Mouse (Mus musculus) limb, embryonic 11.5 days (tissue): ENCODE measurements around the gene Ank3. TPM values are rescaled to one million over a fixed set of nuclear protein-coding genes. Genes with fewer than 3 reads are reported as not detected.

Source experiments
- ATAC-seq: fragments of 200-750 bp; cut with Nextera tagmentation; 2 replicates; pipeline ENCODE4 v1.8.0; 2017; ENCODE audit warnings: low read depth; ENCODE audit not compliant: insufficient number of reproducible peaks, low FRiP score, low TSS enrichment
- DNase-seq: peaks from one replicate; pipeline ENCODE4 v3.0.0-alpha.2; 2015; ENCODE audit warnings: low spot score
- H3K27ac ChIP-seq: fragments of 300-500 bp; sonication (generic); replicated peaks from 2 replicates; pipeline ENCODE4 v1.5.1; 2014; ENCODE audit warnings: low read depth, mild to moderate bottlenecking, low read length
- H3K27me3 ChIP-seq: fragments of 300-500 bp; sonication (generic); 2 replicates; pipeline ENCODE4 v1.6.1; 2014; ENCODE audit warnings: mild to moderate bottlenecking, low read length, mixed read lengths; ENCODE audit not compliant: control insufficient read depth, insufficient read depth
- H3K36me3 ChIP-seq: fragments of 300-500 bp; sonication (generic); 2 replicates; pipeline ENCODE4 v1.6.1; 2014; ENCODE audit warnings: mild to moderate bottlenecking, low read length, moderate library complexity, mixed read lengths; ENCODE audit not compliant: control insufficient read depth, insufficient read depth
- H3K4me1 ChIP-seq: fragments of 300-500 bp; sonication (generic); 2 replicates; pipeline ENCODE4 v1.6.1; 2014; ENCODE audit warnings: low read length, mixed read lengths; ENCODE audit not compliant: control insufficient read depth, insufficient read depth
- H3K4me2 ChIP-seq: fragments of 300-500 bp; sonication (generic); 2 replicates; pipeline ENCODE4 v1.6.1; 2014; ENCODE audit warnings: low read depth, mild to moderate bottlenecking, moderate library complexity; ENCODE audit not compliant: severe bottlenecking
- H3K4me3 ChIP-seq: fragments of 300-500 bp; sonication (generic); 2 replicates; pipeline ENCODE4 v1.5.1; 2014; ENCODE audit warnings: low read depth, low read length
- H3K9ac ChIP-seq: fragments of 300-500 bp; sonication (generic); 2 replicates; pipeline ENCODE4 v1.6.1; 2014; ENCODE audit warnings: mild to moderate bottlenecking, low read length
- H3K9me3 ChIP-seq: fragments of 300-500 bp; sonication (generic); 2 replicates; pipeline ENCODE4 v1.6.1; 2016; ENCODE audit warnings: low read length; ENCODE audit not compliant: control insufficient read depth
- WGBS: fragments of 180-500 bp; shearing (Covaris S2); extraction: QIAGEN DNeasy Blood & Tissue Kit; methylation state at CpG from one replicate; pipeline ENCODE4 v1.1.7; 2014; 5-methylcytosine and 5-hydroxymethylcytosine counted together
- polyA plus RNA-seq: library from polyadenylated mRNA; unstranded; fragments of >200 nt; fragmentation: Nextera tagmentation; extraction: Ambion mirVana; gene quantifications from 2 replicates; pipeline ENCODE4 v1.2.1, GENCODE M21; 2014

Gene Ank3
- polyA plus RNA-seq, 1 experiment from 2014 or later, result 22.3 TPM

DNA sequence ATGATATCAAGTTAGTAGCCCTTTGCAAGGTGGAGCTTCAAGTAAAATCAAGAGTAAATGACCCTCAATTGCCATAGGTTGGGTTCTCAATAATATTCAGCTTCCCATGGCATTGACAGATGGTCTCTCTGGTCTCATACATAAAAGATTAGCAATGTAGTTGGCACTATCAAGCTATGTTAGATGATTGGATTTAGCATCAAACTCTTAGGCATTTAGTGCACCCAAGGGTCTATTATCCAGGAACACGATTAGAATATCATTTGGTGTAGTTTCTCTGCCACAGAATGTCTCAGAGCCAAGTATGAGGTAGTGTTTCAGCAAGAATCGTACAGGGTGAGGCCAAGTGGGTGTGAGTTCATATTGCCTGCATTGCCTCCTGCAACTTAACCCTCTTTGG, 68.6 kb downstream of the Ank3 start:
- no peak overlapping the region for H3K4me3 ChIP-seq
- H3K4me1 ChIP-seq, result no peaks in the 10 kb centered on the region
- H3K4me2 ChIP-seq, result no peak overlapping the region
- H3K9ac ChIP-seq, result no peak overlapping the region
- no peak for DNase-seq
- no peaks in the 10 kb centered on the region for H3K9me3 ChIP-seq
- no peaks in the 10 kb centered on the region for H3K36me3 ChIP-seq
- ATAC-seq, result no peak
- 82% methylated on average over 2 of the region's 2 CpGs for WGBS
- no peaks in the 10 kb centered on the region for H3K27me3 ChIP-seq
- H3K27ac ChIP-seq, result no peak overlapping the region

DNA sequence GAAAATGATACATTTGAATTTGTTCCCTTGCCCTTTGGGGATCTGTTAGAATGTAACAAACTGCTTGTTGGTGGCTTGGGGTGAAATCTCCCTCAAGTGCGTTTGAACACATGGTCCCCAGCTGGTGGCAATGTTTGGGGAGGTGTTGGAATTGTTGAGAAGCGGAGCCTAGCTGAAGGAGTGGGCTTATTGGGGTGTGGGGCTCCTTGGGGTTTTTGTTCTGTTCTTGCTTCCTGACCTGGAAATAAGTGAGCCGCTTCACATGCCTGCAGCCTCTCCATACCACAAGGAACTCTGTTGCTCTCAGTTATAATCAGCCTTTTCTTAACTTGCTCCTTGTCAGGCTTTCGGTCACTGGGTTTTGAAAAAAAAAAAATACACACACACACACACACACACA, 73.3 kb downstream of the Ank3 start:
- Histone ChIP-seq H3K9ac (no peak overlapping the region), H3K27me3 (no peaks in the 10 kb centered on the region), H3K4me1 (no peaks in the 10 kb centered on the region), H3K4me2 (no peak overlapping the region), H3K9me3 (no peaks in the 10 kb centered on the region), H3K4me3 (no peak overlapping the region), H3K36me3 (no peaks in the 10 kb centered on the region), H3K27ac (no peak overlapping the region)
- 73% methylated on average over 4 of the region's 4 CpGs for WGBS
- no peak for DNase-seq
- ATAC-seq, result no peak

DNA sequence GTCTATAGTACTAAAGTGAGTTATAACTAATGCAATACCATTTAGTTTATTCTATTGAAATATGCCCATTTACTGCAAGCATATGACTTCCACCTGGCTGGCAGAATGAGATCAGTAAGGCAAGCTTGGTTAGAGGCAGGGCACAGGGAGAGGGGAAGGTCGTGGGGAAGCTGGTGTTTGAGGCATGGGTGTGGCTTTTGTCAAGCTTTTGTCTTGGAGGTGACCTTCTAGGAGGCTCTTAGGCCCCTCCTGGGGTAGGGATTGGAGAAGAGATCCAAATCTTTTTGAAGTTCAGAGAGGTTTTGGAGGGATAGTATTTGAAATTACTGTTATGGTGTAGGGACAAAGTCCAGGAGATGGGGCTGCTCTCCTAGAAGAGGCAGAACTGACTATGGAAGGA, 78.3 kb downstream of the Ank3 start:
- Histone ChIP-seq H3K4me3 (no peak overlapping the region), H3K27ac (no peak overlapping the region), H3K9ac (no peak overlapping the region), H3K36me3 (no peaks in the 10 kb centered on the region), H3K27me3 (no peaks in the 10 kb centered on the region), H3K4me2 (no peak overlapping the region), H3K4me1 (no peaks in the 10 kb centered on the region), H3K9me3 (no peaks in the 10 kb centered on the region)
- ATAC-seq (no peak), DNase-seq (no peak)
- WGBS, result 17% methylated on average over 1 of the region's 1 CpGs

DNA sequence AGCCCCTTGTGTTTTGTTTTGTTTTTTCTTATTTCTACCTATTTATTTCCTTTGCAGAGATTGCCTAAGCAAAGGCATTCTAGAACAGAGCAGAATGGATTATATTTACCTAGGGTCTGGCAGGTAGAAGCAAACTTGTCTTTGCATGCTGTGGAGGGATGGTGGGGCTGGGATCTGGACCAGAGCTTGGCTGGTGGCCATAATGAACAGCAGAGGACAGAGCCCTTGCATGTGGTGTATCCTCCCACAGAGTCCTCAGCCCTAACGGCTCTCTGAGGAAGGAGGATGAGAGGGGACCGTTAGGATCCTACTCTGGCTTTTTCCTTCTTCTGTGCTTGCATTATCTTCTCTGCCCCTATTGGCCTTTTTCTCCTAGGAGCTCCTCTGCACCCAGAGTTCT, 79.1 kb downstream of the Ank3 start:
- 54% methylated on average over 2 of the region's 2 CpGs for WGBS
- no peak overlapping the region for H3K4me2 ChIP-seq
- H3K36me3 ChIP-seq, result no peaks in the 10 kb centered on the region
- DNase-seq (no peak), ATAC-seq (no peak)
- no peak overlapping the region for H3K4me3 ChIP-seq
- H3K27me3 ChIP-seq, result no peaks in the 10 kb centered on the region
- no peaks in the 10 kb centered on the region for H3K9me3 ChIP-seq
- H3K27ac ChIP-seq, result no peak overlapping the region
- H3K9ac ChIP-seq, result no peak overlapping the region
- H3K4me1 ChIP-seq, result no peaks in the 10 kb centered on the region

DNA sequence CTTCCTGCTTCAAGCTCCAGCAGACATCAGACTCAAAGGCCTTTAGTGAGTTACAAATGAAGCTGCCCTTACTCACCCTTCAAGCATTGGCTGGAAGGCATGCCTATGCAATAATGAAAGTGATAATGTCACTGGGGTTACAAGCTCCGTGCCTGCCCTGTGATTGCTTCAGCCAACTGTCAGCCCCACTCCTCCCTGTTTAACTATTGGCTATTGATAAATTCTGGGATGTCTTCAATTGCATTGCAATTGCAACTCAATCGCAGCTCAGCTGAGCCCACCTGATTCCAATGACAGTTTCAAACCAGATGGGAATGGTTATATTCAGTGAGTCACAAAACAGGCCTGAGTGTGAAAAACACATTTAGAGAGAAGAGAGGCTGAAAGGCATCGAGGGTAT, 80.3 kb downstream of the Ank3 start:
- Histone ChIP-seq H3K27me3 (no peaks in the 10 kb centered on the region), H3K9ac (no peak overlapping the region), H3K36me3 (no peaks in the 10 kb centered on the region), H3K4me3 (no peak overlapping the region), H3K4me2 (no peak overlapping the region), H3K27ac (no peak overlapping the region), H3K4me1 (no peaks in the 10 kb centered on the region), H3K9me3 (no peaks in the 10 kb centered on the region)
- 33% methylated on average over 3 of the region's 3 CpGs for WGBS
- DNase-seq (no peak), ATAC-seq (no peak)

DNA sequence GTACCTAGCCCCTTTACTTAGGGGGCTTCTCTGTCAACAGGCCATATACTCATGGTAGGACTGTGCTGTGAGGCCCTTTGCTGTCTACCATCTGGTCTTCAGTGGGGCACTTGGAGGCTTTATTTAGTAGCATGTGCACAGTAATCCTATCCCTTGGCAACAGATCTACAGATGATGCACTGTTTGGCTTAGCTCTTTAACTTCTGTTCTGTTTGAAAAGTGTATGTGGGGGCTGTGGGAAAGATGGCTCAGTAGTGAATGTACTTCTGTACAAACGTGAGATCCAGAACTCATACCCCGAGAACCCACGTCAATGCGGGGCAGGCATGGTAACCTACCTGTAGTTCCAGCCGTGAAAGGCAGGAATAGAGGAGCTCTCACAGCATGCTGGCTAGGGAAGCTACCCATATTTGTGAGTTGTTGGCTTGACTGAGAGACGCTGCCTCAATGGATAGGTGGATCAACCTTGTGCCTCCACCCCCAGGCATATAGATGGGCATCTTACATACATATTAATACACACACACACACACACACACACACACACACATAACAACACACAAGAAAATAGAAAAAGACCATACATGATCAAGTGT, 86.7 kb downstream of the Ank3 start:
- Histone ChIP-seq H3K9me3 (no peaks in the 10 kb centered on the region), H3K27ac (no peak overlapping the region), H3K4me1 (no peaks in the 10 kb centered on the region), H3K4me2 (no peak overlapping the region), H3K27me3 (no peaks in the 10 kb centered on the region), H3K36me3 (no peaks in the 10 kb centered on the region), H3K4me3 (no peak overlapping the region), H3K9ac (no peak overlapping the region)
- ATAC-seq (no peak), DNase-seq (no peak)
- WGBS, result 90% methylated on average over 6 of the region's 6 CpGs

DNA sequence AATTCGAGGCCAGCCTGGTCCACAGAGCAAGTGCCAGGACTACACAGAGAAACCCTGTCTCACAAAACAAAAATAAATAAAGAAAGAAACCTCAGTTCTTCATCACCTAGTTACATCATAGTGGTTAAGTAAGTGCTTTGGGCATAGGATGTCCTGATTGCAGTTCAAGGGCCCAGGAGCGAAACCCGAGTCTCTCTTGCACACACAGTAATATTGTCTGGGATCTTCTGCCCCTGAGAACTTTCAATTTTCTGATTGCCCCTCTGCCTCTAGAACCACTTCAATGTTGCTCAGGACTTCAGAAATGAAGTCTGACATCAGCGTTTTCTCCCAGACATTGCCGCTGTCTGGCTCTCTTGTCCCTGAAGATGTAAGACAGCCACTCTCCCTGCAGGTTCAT, 91.6 kb downstream of the Ank3 start:
- ATAC-seq (no peak), DNase-seq (no peak)
- Histone ChIP-seq H3K9me3 (no peaks in the 10 kb centered on the region), H3K4me1 (no peaks in the 10 kb centered on the region), H3K4me2 (no peak overlapping the region), H3K27ac (no peak overlapping the region), H3K36me3 (no peaks in the 10 kb centered on the region), H3K9ac (no peak overlapping the region), H3K27me3 (no peaks in the 10 kb centered on the region), H3K4me3 (no peak overlapping the region)
- 86% methylated on average over 5 of the region's 5 CpGs for WGBS

DNA sequence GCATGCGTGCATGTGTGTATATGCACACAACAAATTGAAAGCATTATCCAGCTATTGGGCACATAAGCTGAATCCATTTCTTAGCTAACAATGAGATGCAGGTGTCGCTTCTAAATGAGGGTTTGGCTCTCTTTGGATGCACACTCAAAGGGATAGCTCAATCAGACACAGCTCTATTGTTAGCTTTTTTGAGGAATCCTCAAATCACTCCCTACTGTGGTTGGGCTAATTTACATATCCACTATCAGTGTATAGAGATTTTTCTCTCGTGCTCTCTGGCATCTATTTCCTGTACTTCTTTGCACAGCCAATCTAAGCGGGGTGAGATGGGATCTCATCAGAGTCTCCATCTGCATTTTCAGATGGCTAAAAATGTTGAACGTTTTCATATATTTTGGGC, 93.4 kb downstream of the Ank3 start:
- H3K4me2 ChIP-seq, result no peak overlapping the region
- H3K9ac ChIP-seq, result no peak overlapping the region
- no peaks in the 10 kb centered on the region for H3K9me3 ChIP-seq
- 87% methylated on average over 5 of the region's 5 CpGs for WGBS
- no peak for ATAC-seq
- H3K27me3 ChIP-seq, result no peaks in the 10 kb centered on the region
- no peak overlapping the region for H3K4me3 ChIP-seq
- no peak overlapping the region for H3K27ac ChIP-seq
- H3K36me3 ChIP-seq, result no peaks in the 10 kb centered on the region
- DNase-seq, result no peak
- no peaks in the 10 kb centered on the region for H3K4me1 ChIP-seq

DNA sequence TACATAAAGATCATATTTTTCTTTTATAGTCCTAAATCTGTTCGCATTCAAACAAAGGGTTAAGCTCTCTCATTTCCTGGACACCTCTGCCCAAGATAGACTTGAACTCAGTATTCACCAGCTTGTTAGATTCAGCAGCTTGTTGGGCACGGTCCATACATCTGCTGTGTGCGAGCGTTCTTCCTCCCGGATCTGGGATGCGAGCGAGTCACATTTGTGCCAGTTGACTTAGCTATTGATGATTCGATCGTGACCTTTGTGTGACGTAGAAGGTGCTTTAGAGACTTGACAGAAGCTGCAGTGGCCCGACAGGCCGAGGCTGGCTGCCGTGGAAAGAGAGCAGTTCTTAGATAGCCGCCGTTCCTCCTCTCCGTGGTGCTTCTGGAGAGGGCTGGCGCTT, 98.8 kb downstream of the Ank3 start:
- Histone ChIP-seq H3K36me3 (no peaks in the 10 kb centered on the region), H3K9me3 (no peaks in the 10 kb centered on the region), H3K4me2 (no peak overlapping the region), H3K4me1 (peaks cover 2% of the 10 kb centered on the region; the same call in 1 of the 2 replicates), H3K27ac (no peak overlapping the region), H3K4me3 (no peak overlapping the region), H3K9ac (no peak overlapping the region), H3K27me3 (no peaks in the 10 kb centered on the region)
- 88% methylated on average over 17 of the region's 17 CpGs for WGBS
- DNase-seq (no peak), ATAC-seq (no peak)
